Mouse (Mus musculus): ENCODE data around the gene Ddx52. TPM values are rescaled to one million over a fixed set of nuclear protein-coding genes. Genes with fewer than 3 reads are reported as not detected.

The Ddx52 gene
- polyA plus RNA-seq (2012; rRNA removed), result 12.3 and 16.0 TPM in 2 replicates

GRCm38 (mm10) chr11:83941950-83942840, at the start of gene Ddx52:
TSS of gene Ddx52 (plus strand) at chr11:83942062.
- DNase-seq (ENCODE audit: extremely low spot score in 1 of 2, low spot score in 1 of 2), result peak; percentile 81 to 93

GRCm38 (mm10) chr11:83893325-83893724, 48.5 kb upstream of the Ddx52 start:
- DNase-seq (ENCODE audit: extremely low spot score in 1 of 2, low spot score in 1 of 2), result no peak

- DNase-seq (ENCODE audit: extremely low spot score in 1 of 2, low spot score in 1 of 2), result no peak
Observed at GRCm38 (mm10) chr11:83896430-83897410, 45.1 kb upstream of the Ddx52 start.

DNA sequence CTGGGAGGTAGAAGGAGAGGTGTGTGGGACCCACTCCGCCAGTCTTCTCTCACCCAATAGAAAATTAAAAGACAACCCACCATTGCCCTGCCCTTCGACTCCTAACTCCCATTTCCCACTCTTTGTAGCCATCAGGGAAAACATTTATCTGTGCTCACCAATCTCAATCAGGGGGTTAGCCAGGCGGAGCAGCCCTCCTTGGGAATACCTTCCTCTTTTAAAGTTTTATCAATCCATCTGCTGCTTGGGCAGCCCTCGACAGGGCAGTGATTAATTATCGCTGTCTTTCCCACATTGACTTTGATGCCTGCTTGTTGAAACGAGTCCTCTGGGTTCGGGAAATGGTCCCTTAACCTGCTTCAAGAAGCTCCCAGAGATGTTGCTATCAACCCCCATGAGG, 44.3 kb upstream of the Ddx52 start:
- no peak for DNase-seq (ENCODE audit: extremely low spot score in 1 of 2, low spot score in 1 of 2)

- no peak for DNase-seq (ENCODE audit: extremely low spot score in 1 of 2, low spot score in 1 of 2)
Observed at GRCm38 (mm10) chr11:83902812-83903211, 39.0 kb upstream of the Ddx52 start.

DNA sequence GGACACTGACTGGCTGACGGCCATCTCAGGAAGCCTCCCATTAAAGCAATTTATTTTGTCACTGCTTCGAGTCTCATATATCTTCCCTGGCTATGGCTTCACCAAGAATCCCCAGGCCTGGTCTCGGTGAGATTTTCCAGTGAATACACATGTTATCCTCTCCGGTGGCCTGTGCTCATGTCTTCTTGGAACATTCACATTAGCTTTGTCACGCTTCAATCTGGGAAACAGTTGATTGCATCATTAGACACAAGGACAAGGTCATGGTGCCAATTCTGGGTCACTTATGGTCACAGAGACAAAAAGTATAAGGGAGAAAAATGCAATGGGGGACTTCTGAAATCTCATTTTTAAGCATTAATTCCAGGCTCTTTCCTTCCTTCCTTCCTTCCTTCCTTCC, 36.1 kb upstream of the Ddx52 start:
- no peak for DNase-seq (ENCODE audit: extremely low spot score in 1 of 2, low spot score in 1 of 2)

DNA sequence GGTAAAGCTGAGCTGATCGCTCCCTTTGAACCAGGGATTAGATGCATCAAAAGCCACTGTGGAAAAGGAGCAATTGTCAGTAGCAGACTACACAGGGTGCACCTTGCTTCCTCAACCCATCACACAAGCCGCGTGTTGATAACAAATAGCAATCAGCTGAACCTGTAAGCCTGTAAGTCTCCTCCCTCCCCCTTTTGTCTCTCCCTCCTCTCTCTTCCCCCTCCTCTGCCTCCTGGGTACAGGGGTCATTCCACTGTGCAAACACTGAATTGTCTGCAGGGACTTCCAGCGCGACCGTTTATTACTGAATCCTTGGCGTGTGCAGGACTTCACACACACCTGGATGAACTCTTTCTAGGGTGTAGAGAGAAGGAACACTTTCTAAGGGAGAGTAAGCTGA, 33.5 kb upstream of the Ddx52 start:
- DNase-seq (ENCODE audit: extremely low spot score in 1 of 2, low spot score in 1 of 2), result no peak

DNA sequence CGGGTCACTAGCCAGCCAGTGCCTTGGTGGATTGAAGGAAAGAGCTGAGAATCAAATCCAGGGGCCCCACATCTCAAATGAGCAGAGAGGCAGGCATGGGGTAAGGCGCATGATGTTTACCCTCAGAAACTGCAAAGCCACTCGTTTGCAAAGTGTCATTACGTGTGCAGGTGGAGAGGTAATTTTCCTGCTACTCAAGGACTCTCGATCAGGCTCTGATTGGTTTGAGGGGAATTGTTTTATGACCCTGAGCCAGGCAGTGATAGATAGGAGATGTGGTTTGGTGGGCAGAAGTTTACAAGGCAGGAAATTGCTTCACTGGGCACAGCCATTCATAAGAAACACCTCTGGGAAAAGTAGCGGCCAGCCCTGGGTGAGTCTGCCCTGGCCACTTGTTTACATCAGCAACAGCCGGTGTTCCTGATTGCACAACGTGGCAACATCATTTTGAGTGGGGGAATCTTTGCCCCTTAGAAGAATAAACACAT, 28.0 kb upstream of the Ddx52 start:
- DNase-seq (ENCODE audit: extremely low spot score in 1 of 2, low spot score in 1 of 2), result no peak

- no peak for DNase-seq (ENCODE audit: extremely low spot score in 1 of 2, low spot score in 1 of 2)
Observed at GRCm38 (mm10) chr11:83914501-83914900, 27.4 kb upstream of the Ddx52 start.

DNA sequence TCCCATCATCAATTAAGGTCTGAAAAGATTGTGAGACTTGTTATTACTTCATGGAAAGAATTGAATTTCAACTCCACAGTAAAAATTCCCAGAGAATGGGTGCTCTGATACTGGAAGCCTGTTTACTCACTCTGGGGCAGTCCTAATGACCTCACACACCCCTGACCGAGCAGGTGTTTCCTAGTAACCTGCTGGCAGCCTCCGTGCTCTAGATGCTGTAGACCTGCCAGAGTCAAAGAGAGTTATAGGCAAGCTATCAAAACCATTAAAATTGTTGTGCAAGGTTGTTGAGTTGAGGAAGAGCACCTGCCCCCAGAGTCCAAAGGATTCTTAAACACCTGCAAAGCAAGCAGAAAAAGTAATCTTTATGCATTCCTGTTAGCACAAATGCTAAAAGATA, 19.3 kb upstream of the Ddx52 start:
- DNase-seq (ENCODE audit: extremely low spot score in 1 of 2, low spot score in 1 of 2), result no peak

GRCm38 (mm10) chr11:83927097-83927496, 14.8 kb upstream of the Ddx52 start:
- DNase-seq (ENCODE audit: extremely low spot score in 1 of 2, low spot score in 1 of 2), result no peak

GRCm38 (mm10) chr11:83932506-83933106, 9.3 kb upstream of the Ddx52 start:
- DNase-seq (ENCODE audit: extremely low spot score in 1 of 2, low spot score in 1 of 2), result no peak

- no peak for DNase-seq (ENCODE audit: extremely low spot score in 1 of 2, low spot score in 1 of 2)
Observed at GRCm38 (mm10) chr11:83933376-83933775, 8.5 kb upstream of the Ddx52 start.

DNA sequence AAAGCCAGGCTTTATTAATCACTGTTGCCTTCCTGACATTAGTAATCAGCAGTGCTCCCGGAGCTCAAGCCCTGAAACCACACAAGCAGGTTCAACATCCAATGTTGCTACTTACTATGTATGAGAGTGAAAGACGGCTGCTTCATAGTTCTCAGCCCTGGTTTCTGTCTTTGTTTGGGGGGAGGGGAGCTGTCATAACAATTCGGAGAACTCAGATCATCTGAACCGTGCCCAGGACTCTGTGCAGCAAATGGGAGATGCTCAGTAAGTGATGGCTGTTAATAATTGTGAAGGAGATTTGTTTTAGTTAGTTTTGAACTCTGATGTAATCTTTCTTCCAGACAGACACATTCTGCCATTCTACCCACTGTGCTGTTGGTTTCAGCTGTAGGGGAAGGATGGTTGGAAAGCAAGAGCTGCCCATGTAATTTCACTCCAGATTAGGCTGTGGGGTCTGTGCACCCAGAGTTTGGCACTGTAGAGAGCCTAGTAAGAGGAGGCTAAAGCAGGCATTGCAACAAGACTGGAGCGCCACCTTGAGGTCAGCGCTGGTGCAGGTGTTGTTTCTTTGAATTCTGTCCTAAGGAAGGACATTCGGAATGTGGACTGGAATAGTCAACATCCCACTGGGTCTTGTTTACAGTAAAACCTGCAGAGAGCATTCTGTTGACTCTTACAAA, 5.7 kb upstream of the Ddx52 start:
- DNase-seq (ENCODE audit: extremely low spot score in 1 of 2, low spot score in 1 of 2), result peak; percentile 28 to 88

- no peak for DNase-seq (ENCODE audit: extremely low spot score in 1 of 2, low spot score in 1 of 2)
Observed at GRCm38 (mm10) chr11:83938556-83938955, 3.3 kb upstream of the Ddx52 start.

DNA sequence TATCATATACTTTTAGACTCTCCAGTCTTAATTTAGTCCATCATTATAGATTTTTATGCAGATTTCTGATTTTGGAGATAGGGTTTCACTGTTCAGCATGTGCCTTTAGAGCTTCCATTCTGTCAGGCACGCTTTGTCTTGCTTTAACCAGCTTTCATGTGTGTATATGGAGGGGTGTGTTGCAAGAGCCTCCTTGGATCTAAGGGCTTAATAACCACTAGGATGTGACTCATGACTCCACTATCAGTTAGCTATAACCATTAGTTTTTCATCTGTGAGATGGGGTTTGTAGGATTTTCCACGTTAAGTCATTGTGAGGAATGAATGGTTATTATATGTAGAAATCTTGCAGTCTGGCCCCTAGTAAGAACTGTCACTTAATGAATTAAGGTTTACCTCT, 15.0 kb downstream of the Ddx52 start:
- DNase-seq (ENCODE audit: extremely low spot score in 1 of 2, low spot score in 1 of 2), result no peak

DNA sequence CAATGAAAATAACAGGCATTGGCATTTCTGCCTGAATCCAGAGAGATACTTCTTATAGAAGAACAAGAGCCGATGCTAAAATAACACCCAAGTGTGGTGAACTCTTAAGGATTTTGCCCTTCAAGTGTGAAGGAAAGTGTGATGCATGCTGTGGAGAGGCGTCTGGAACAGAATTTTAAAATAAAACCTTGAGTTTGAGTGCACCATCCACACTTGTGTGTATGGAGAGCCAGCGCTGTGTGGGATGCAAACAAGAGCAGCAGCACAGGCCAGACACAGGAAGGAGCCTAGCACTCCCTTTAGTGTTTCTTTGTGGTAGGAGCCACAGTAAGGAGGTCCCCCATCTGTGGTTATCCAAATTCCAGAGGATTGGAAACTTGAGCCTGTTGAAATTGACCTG, 20.1 kb downstream of the Ddx52 start:
- peak; percentile 44 to 66 for DNase-seq (ENCODE audit: extremely low spot score in 1 of 2, low spot score in 1 of 2)

DNA sequence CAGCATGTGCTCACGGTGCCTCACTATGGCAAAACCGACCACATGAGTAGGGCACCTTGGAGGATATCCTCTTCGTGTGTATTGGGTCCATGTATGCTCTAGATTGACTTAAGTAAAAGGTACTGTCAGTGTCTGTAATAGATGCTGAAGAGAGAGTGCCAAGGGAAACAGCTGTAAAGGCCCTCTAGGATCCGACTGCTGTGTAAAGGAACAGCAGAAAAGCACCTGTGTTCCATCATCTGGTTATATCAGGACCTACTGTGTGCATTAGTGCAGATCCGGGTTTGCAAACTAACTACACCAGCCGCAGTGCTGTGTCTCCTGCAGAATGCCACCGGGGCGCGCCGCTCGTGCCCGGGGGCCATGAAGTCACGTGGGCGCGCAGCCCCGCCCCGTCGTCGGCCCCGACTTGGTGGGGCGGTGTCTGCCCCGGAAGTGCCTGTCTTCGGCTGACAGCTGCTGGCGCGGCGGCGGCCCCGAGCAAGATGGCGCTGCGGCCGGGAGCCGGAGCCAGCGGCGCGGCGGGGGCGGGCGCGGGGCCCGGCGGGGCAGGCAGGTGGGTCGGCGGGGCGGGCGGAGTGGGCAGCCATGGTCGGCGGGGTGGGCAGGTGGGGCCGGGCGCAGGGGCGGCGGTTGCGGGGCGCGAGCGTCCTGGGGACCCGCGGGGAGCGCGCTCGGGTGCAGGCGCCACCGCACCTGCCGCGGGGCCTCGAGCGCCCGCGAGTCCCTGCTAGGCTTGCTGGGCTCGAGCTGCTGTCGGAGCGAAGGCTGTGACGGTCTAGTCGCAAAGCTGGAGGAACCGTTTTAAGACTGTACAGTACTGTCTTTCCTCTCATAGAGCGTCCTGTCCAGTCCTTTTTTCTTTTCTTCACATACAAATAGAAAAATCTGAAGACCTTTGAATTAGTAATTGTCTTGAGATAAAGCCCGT, 22.4 kb downstream of the Ddx52 start, which contains the start of gene Synrg:
Gene Synrg, plus strand, starts transcription at position 438 of the 931 bp plus-strand sequence.
- peak; percentile 76 to 90 for DNase-seq (ENCODE audit: extremely low spot score in 1 of 2, low spot score in 1 of 2)
